Mouse (Mus musculus) intestine, embryonic 14.5 days (tissue): Measurements from ENCODE around the gene Acd. TPM values are rescaled to one million over a fixed set of nuclear protein-coding genes. Genes with fewer than 3 reads are reported as not detected.

Experiments used
- ATAC-seq: fragments of 200-750 bp; cut with Nextera tagmentation; replicated peaks from 2 replicates; pipeline ENCODE4 v1.8.0; 2017; ENCODE audit warnings: low read depth, moderate number of reproducible peaks, moderate TSS enrichment, moderate library complexity; ENCODE audit not compliant: low FRiP score, low TSS enrichment
- DNase-seq: peaks from one replicate; pipeline ENCODE4 v3.0.0-alpha.2; 2018; ENCODE audit warnings: low spot score
- H3K27ac ChIP-seq: fragments of 300-500 bp; sonication (generic); 2 replicates; pipeline ENCODE4 v1.5.1; 2014; ENCODE audit warnings: low read depth, mild to moderate bottlenecking, control low read depth
- H3K27me3 ChIP-seq: fragments of 300-500 bp; sonication (generic); replicated peaks from 2 replicates; pipeline ENCODE4 v1.6.1; 2014; ENCODE audit warnings: low read length, control low read depth; ENCODE audit not compliant: control insufficient read depth, insufficient read depth
- H3K36me3 ChIP-seq: fragments of 300-500 bp; sonication (generic); 2 replicates; pipeline ENCODE4 v1.6.1; 2014; ENCODE audit warnings: low read length, control low read depth; ENCODE audit not compliant: control insufficient read depth, insufficient read depth
- H3K4me1 ChIP-seq: fragments of 300-500 bp; sonication (generic); replicated peaks from 2 replicates; pipeline ENCODE4 v1.6.1; 2014; ENCODE audit warnings: low read length, control low read depth, mixed read lengths; ENCODE audit not compliant: control insufficient read depth, insufficient read depth
- H3K4me2 ChIP-seq: fragments of 300-500 bp; sonication (generic); 2 replicates; pipeline ENCODE4 v1.6.1; 2014; ENCODE audit warnings: low read length
- H3K4me3 ChIP-seq: fragments of 300-500 bp; sonication (generic); 2 replicates; pipeline ENCODE4 v1.5.1; 2014; ENCODE audit warnings: low read depth, low read length, control low read depth, mixed read lengths
- H3K9ac ChIP-seq: fragments of 300-500 bp; sonication (generic); 2 replicates; pipeline ENCODE4 v1.6.1; 2014; ENCODE audit warnings: mild to moderate bottlenecking, low read length
- H3K9me3 ChIP-seq: fragments of 300-500 bp; sonication (generic); 2 replicates; pipeline ENCODE4 v1.6.1; 2016; ENCODE audit warnings: low read length, control low read depth; ENCODE audit not compliant: control insufficient read depth
- WGBS: fragments of 180-500 bp; shearing (Covaris S2); extraction: QIAGEN DNeasy Blood & Tissue Kit; methylation state at CpG from one replicate; pipeline ENCODE4 v1.1.7; 2014; 5-methylcytosine and 5-hydroxymethylcytosine counted together
- polyA plus RNA-seq: library from polyadenylated mRNA; unstranded; fragments of >200 nt; fragmentation: Nextera tagmentation; extraction: Ambion mirVana; gene quantifications from 2 replicates; pipeline ENCODE4 v1.2.1, GENCODE M21; 2014

Gene Acd
- polyA plus RNA-seq, 1 experiment from 2014 or later: 61.8 TPM

GRCm38 (mm10) chr8:105657641-105658040, 43.3 kb downstream of the Acd start:
- Histone ChIP-seq H3K27ac (no peak overlapping the region), H3K4me3 (no peak overlapping the region), H3K9ac (no peak overlapping the region), H3K4me1 (no peaks in the 10 kb centered on the region), H3K9me3 (no peaks in the 10 kb centered on the region), H3K27me3 (no peaks in the 10 kb centered on the region), H3K36me3 (peaks cover 34% of the 10 kb centered on the region), H3K4me2 (no peak overlapping the region)
- DNase-seq (no peak), ATAC-seq (no peak)

GRCm38 (mm10) chr8:105648929-105649328, 52.0 kb downstream of the Acd start:
- DNase-seq (no peak), ATAC-seq (no peak)
- no peak overlapping the region for H3K27ac ChIP-seq
- WGBS: 100% methylated on average over 1 of the region's 1 CpGs
- peaks cover 49% of the 10 kb centered on the region for H3K36me3 ChIP-seq
- H3K4me2 ChIP-seq: no peak overlapping the region
- no peaks in the 10 kb centered on the region for H3K9me3 ChIP-seq
- H3K27me3 ChIP-seq: no peaks in the 10 kb centered on the region
- H3K4me1 ChIP-seq: no peaks in the 10 kb centered on the region; the same call in 1 of the 2 replicates
- no peak overlapping the region for H3K4me3 ChIP-seq
- H3K9ac ChIP-seq: no peak overlapping the region

Other genes with a start within 250 kb of the Acd start
- 36.2 and 39.8 TPM in 2 replicates for gene Tppp3, start 229.6 kb downstream of the Acd start, polyA plus RNA-seq
- gene Zdhhc1, start 204.2 kb downstream of the Acd start, polyA plus RNA-seq: 25.0 and 25.2 TPM in 2 replicates
- gene Hsd11b2, start 182.3 kb downstream of the Acd start, polyA plus RNA-seq: 3.1 and 3.8 TPM in 2 replicates
- gene Atp6v0d1, start 135.1 kb downstream of the Acd start, polyA plus RNA-seq: 72.7 and 78.5 TPM in 2 replicates
- 19.1 and 20.2 TPM in 2 replicates for gene Ripor1, start 95.8 kb downstream of the Acd start, polyA plus RNA-seq
- gene Ctcf, start 64.5 kb downstream of the Acd start, polyA plus RNA-seq: 93.3 and 95.1 TPM in 2 replicates
- gene Agrp, start 63.7 kb downstream of the Acd start, polyA plus RNA-seq: 1.1 and 1.5 TPM in 2 replicates
- gene Carmil2, start 14.8 kb downstream of the Acd start, polyA plus RNA-seq: 1.0 and 1.1 TPM in 2 replicates
- 16.0 and 17.5 TPM in 2 replicates for gene Pard6a, start within 50 bp of the Acd start, polyA plus RNA-seq
- not detected in 2 replicates for gene 4933405L10Rik, start 6.6 kb upstream of the Acd start, polyA plus RNA-seq
- gene Enkd1, start 7.1 kb upstream of the Acd start, polyA plus RNA-seq: 22.6 and 23.2 TPM in 2 replicates
- gene Gfod2, start 57.6 kb upstream of the Acd start, polyA plus RNA-seq: 11.3 and 11.8 TPM in 2 replicates
- gene Ranbp10, start 126.2 kb upstream of the Acd start, polyA plus RNA-seq: 11.6 and 11.7 TPM in 2 replicates
- gene Tsnaxip1, start 126.6 kb upstream of the Acd start, polyA plus RNA-seq: 0.11 TPM in 1 of 2 replicates, not detected in the other
- gene Cenpt, start 152.2 kb upstream of the Acd start, polyA plus RNA-seq: 39.2 and 40.1 TPM in 2 replicates
- gene Thap11, start 154.0 kb upstream of the Acd start, polyA plus RNA-seq: 58.0 and 61.1 TPM in 2 replicates
- gene Nutf2, start 159.5 kb upstream of the Acd start, polyA plus RNA-seq: 302 and 316 TPM in 2 replicates
- 37.0 and 40.7 TPM in 2 replicates for gene Edc4, start 179.8 kb upstream of the Acd start, polyA plus RNA-seq
- gene Nrn1l, start 192.5 kb upstream of the Acd start, polyA plus RNA-seq: 0.32 and 0.97 TPM in 2 replicates
- 30.0 and 31.7 TPM in 2 replicates for gene Pskh1, start 199.3 kb upstream of the Acd start, polyA plus RNA-seq
- 1.0 and 1.4 TPM in 2 replicates for gene Ctrl, start 232.8 kb upstream of the Acd start, polyA plus RNA-seq
- gene Psmb10, start 237.3 kb upstream of the Acd start, polyA plus RNA-seq: 64.2 and 64.8 TPM in 2 replicates
- gene Lcat, start 242.3 kb upstream of the Acd start, polyA plus RNA-seq: 1.2 and 1.4 TPM in 2 replicates